Mouse (Mus musculus) intestine, postnatal 0 days (tissue): ENCODE data around the gene Thnsl1. TPM values are rescaled to one million over a fixed set of nuclear protein-coding genes. Genes with fewer than 3 reads are reported as not detected.
"Not testable (repeated sequence)": the region's sequence is repeated elsewhere in the genome, so short reads cannot be mapped to it uniquely, and the experiment has no call there.

ENCODE experiments used
- ATAC-seq: fragments of 200-750 bp; cut with Nextera tagmentation; 2 replicates; pipeline ENCODE4 v1.8.0; 2017; ENCODE audit warnings: mild to moderate bottlenecking, moderate TSS enrichment, moderate library complexity
- H3K27ac ChIP-seq: fragments of 300-500 bp; sonication (generic); 2 replicates; pipeline ENCODE4 v1.5.1; 2014; ENCODE audit warnings: mild to moderate bottlenecking, low read depth, low read length, moderate library complexity
- H3K27me3 ChIP-seq: fragments of 300-500 bp; sonication (generic); replicated peaks from 2 replicates; pipeline ENCODE4 v1.6.1; 2014; ENCODE audit warnings: low read length, mixed read lengths; ENCODE audit not compliant: control insufficient read depth, insufficient read depth
- H3K36me3 ChIP-seq: fragments of 300-500 bp; sonication (generic); 2 replicates; pipeline ENCODE4 v1.6.1; 2014; ENCODE audit warnings: mild to moderate bottlenecking, moderate library complexity; ENCODE audit not compliant: control insufficient read depth, insufficient read depth
- H3K4me1 ChIP-seq: fragments of 300-500 bp; sonication (generic); replicated peaks from 2 replicates; pipeline ENCODE4 v1.6.1; 2014; ENCODE audit warnings: antibody characterized with exemption, low read length, mixed read lengths; ENCODE audit not compliant: control insufficient read depth, insufficient read depth
- H3K4me2 ChIP-seq: fragments of 300-500 bp; sonication (generic); replicated peaks from 2 replicates; pipeline ENCODE4 v1.6.1; 2014; ENCODE audit warnings: low read depth, mild to moderate bottlenecking, moderate library complexity
- H3K4me3 ChIP-seq: fragments of 300-500 bp; sonication (generic); 2 replicates; pipeline ENCODE4 v1.5.1; 2014; ENCODE audit warnings: low read depth, low read length
- H3K9ac ChIP-seq: fragments of 300-500 bp; sonication (generic); 2 replicates; pipeline ENCODE4 v1.6.1; 2014; ENCODE audit warnings: mild to moderate bottlenecking, low read depth, low read length
- H3K9me3 ChIP-seq: fragments of 300-500 bp; sonication (generic); 2 replicates; pipeline ENCODE4 v1.6.1; 2016; ENCODE audit warnings: mixed run types; ENCODE audit not compliant: control insufficient read depth
- CTCF ChIP-seq: sonication (generic); IDR thresholded peaks from 2 replicates; pipeline ENCODE4 v1.5.1; 2016; ENCODE audit warnings: low read depth, mild to moderate bottlenecking, control low read depth, antibody characterized with exemption, moderate library complexity
- WGBS: fragments of 180-500 bp; shearing (Covaris S2); extraction: QIAGEN DNeasy Blood & Tissue Kit; methylation state at CpG from one replicate; pipeline ENCODE4 v1.1.7; 2014; 5-methylcytosine and 5-hydroxymethylcytosine counted together
- polyA plus RNA-seq: library from polyadenylated mRNA; unstranded; fragments of >200 nt; fragmentation: Nextera tagmentation; extraction: Ambion mirVana; gene quantifications from 2 replicates; pipeline ENCODE4 v1.2.1, GENCODE M21; 2015

Thnsl1 gene
- polyA plus RNA-seq, 1 experiment from 2014 or later = 3.9 TPM

GRCm38 (mm10) chr2:21231147-21231546 lies 25.6 kb downstream of the Thnsl1 start:
- Histone ChIP-seq H3K27me3 (no peaks in the 10 kb centered on the region), H3K36me3 (no peaks in the 10 kb centered on the region), H3K4me3 (no peak overlapping the region), H3K9me3 (no peaks in the 10 kb centered on the region), H3K4me1 (no peaks in the 10 kb centered on the region), H3K4me2 (no peak overlapping the region), H3K9ac (no peak overlapping the region), H3K27ac (no peak overlapping the region)
- no peak for TF ChIP-seq CTCF
- no peak for ATAC-seq
- WGBS = 64% methylated on average over 3 of the region's 3 CpGs

- TF ChIP-seq CTCF = no peak
- H3K36me3 ChIP-seq = no peaks in the 10 kb centered on the region
- ATAC-seq = peak; percentile 97
Observed at GRCm38 (mm10) chr2:21234871-21235648, 29.5 kb downstream of the Thnsl1 start.

GRCm38 (mm10) chr2:21235844-21236386 lies 30.4 kb downstream of the Thnsl1 start:
- Histone ChIP-seq H3K9ac (no peak overlapping the region), H3K4me1 (no peaks in the 10 kb centered on the region), H3K4me3 (no peak overlapping the region), H3K36me3 (no peaks in the 10 kb centered on the region), H3K4me2 (no peak overlapping the region), H3K27ac (no peak overlapping the region), H3K27me3 (no peaks in the 10 kb centered on the region), H3K9me3 (no peaks in the 10 kb centered on the region)
- WGBS = 86% methylated on average over 4 of the region's 4 CpGs
- no peak for TF ChIP-seq CTCF
- no peak for ATAC-seq

More at GRCm38 (mm10) chr2:21234871-21235648, 29.5 kb downstream of the Thnsl1 start:
- no peaks in the 10 kb centered on the region for H3K9me3 ChIP-seq
- no peak overlapping the region for H3K9ac ChIP-seq
- H3K27ac ChIP-seq = no peak overlapping the region
- no peak overlapping the region for H3K4me3 ChIP-seq
- H3K27me3 ChIP-seq = no peaks in the 10 kb centered on the region
- no peaks in the 10 kb centered on the region for H3K4me1 ChIP-seq
- no peak overlapping the region for H3K4me2 ChIP-seq
- WGBS = 39% methylated on average over 9 of the region's 9 CpGs

- no peak for TF ChIP-seq CTCF
- WGBS = 41% methylated on average over 5 of the region's 5 CpGs
- no peak overlapping the region for H3K4me3 ChIP-seq
- no peak overlapping the region for H3K27ac ChIP-seq
- H3K4me1 ChIP-seq = no peaks in the 10 kb centered on the region
- H3K4me2 ChIP-seq = no peak overlapping the region
- no peaks in the 10 kb centered on the region for H3K9me3 ChIP-seq
- no peak overlapping the region for H3K9ac ChIP-seq
- no peak for ATAC-seq
- no peaks in the 10 kb centered on the region for H3K27me3 ChIP-seq
- H3K36me3 ChIP-seq = no peaks in the 10 kb centered on the region
Observed at GRCm38 (mm10) chr2:21236846-21237245, 31.3 kb downstream of the Thnsl1 start.

- not testable (repeated sequence) for H3K27me3 ChIP-seq
- WGBS = 55% methylated on average over 4 of the region's 6 CpGs
Observed at GRCm38 (mm10) chr2:21244104-21244503, 38.6 kb downstream of the Thnsl1 start.

GRCm38 (mm10) chr2:21244986-21245385 lies 39.5 kb downstream of the Thnsl1 start:
- Histone ChIP-seq H3K9ac (no peak overlapping the region), H3K27me3 (no peaks in the 10 kb centered on the region), H3K4me2 (no peak overlapping the region), H3K36me3 (no peaks in the 10 kb centered on the region), H3K9me3 (no peaks in the 10 kb centered on the region), H3K27ac (no peak overlapping the region), H3K4me3 (no peak overlapping the region), H3K4me1 (no peaks in the 10 kb centered on the region; the same call in 1 of the 2 replicates)
- ATAC-seq = no peak
- 50% methylated on average over 4 of the region's 4 CpGs for WGBS
- TF ChIP-seq CTCF = no peak

More at GRCm38 (mm10) chr2:21244104-21244503, 38.6 kb downstream of the Thnsl1 start:
- not testable (repeated sequence) for H3K9me3 ChIP-seq, ATAC-seq, H3K9ac ChIP-seq, H3K36me3 ChIP-seq, H3K27ac ChIP-seq, H3K4me1 ChIP-seq, H3K4me3 ChIP-seq, H3K4me2 ChIP-seq
